Mouse (Mus musculus) brown adipose tissue, adult 24 weeks (tissue): ENCODE measurements around the gene Gpatch8. TPM values are rescaled to one million over a fixed set of nuclear protein-coding genes. Genes with fewer than 3 reads are reported as not detected.

Experiments used
- H3K27ac ChIP-seq: fragments of 200-500 bp; replicated peaks from 2 replicates; pipeline ENCODE4 v1.5.1; 2012; ENCODE audit warnings: low read depth, mild to moderate bottlenecking, low read length
- H3K4me1 ChIP-seq: fragments of 200-500 bp; 2 replicates; pipeline ENCODE4 v1.6.1; 2012; ENCODE audit warnings: low read length, mixed read lengths; ENCODE audit not compliant: control insufficient read depth, insufficient read depth, insufficient read length
- H3K4me3 ChIP-seq: fragments of 200-500 bp; 2 replicates; pipeline ENCODE4 v1.5.1; 2012; ENCODE audit warnings: low read depth, mild to moderate bottlenecking, low read length, moderate library complexity; ENCODE audit not compliant: insufficient read depth
- polyA plus RNA-seq: library from polyadenylated mRNA; stranded (reverse); fragments of >200 nt; gene quantifications from 2 replicates; pipeline ENCODE4 v1.2.4, GENCODE M21; 2012; ENCODE audit not compliant: missing spikeins, insufficient read depth, insufficient read length

Gene Gpatch8
- polyA plus RNA-seq, 1 experiment = 15.2 TPM

DNA sequence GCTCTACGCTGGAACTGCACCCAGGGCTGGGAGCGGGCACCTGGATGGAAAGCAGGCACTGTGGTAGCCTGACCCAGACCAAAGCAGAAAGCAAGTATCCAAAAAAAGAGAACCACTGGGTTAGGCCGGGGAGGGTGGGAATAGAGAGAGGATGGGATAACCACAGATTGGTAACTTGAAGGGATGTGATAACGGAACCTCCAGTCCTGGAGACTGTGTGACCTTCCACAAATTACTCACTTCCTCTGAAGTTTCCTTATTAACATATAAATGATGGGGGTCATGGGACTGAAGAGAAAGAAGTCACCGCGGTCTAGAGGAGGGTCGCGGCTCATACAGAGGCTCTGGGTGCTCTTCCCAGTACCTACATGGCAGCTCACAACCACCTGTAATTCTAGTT, 115.9 kb downstream of the Gpatch8 start:
- H3K4me3 ChIP-seq = no peak overlapping the region
- H3K4me1 ChIP-seq = peaks cover 5% of the 10 kb centered on the region

GRCm38 (mm10) chr11:102439093-102440082, 116.8 kb downstream of the Gpatch8 start:
- H3K27ac ChIP-seq = no peak overlapping the region
- no peak overlapping the region for H3K4me3 ChIP-seq
- peaks cover 4% of the 10 kb centered on the region; the same call in 1 of the 2 replicates for H3K4me1 ChIP-seq

More for the DNA sequence above, 115.9 kb downstream of the Gpatch8 start:
- H3K27ac ChIP-seq = no peak overlapping the region

GRCm38 (mm10) chr11:102438212-102439092, 117.7 kb downstream of the Gpatch8 start:
- peaks cover 4% of the 10 kb centered on the region; the same call in 1 of the 2 replicates for H3K4me1 ChIP-seq
- peak overlapping the region; percentile 53 for H3K4me3 ChIP-seq
- H3K27ac ChIP-seq = no peak overlapping the region

GRCm38 (mm10) chr11:102437120-102438061, 118.8 kb downstream of the Gpatch8 start:
- H3K4me1 ChIP-seq = peaks cover 6% of the 10 kb centered on the region; the same call in 1 of the 2 replicates
- H3K4me3 ChIP-seq = peak overlapping the region; percentile 53
- H3K27ac ChIP-seq = no peak overlapping the region

DNA sequence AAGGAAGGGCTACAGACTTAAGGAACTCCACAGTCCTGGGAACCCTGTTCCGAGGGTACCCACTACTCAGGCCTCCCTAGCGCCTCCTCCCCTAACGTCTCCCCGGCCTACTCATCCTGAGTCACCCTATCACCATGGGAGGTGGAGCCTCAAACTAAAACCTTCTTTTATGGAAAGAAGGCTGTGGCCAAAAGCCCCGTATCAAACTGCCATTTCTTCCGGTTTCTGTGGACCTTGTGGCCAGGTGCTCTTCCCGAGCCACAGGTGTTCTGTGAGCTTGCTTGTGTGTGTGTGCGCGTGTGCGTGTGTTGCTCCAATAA, 119.8 kb downstream of the Gpatch8 start:
- Histone ChIP-seq H3K4me3 (no peak overlapping the region), H3K27ac (no peak overlapping the region), H3K4me1 (peaks cover 11% of the 10 kb centered on the region; the same call in 1 of the 2 replicates)

DNA sequence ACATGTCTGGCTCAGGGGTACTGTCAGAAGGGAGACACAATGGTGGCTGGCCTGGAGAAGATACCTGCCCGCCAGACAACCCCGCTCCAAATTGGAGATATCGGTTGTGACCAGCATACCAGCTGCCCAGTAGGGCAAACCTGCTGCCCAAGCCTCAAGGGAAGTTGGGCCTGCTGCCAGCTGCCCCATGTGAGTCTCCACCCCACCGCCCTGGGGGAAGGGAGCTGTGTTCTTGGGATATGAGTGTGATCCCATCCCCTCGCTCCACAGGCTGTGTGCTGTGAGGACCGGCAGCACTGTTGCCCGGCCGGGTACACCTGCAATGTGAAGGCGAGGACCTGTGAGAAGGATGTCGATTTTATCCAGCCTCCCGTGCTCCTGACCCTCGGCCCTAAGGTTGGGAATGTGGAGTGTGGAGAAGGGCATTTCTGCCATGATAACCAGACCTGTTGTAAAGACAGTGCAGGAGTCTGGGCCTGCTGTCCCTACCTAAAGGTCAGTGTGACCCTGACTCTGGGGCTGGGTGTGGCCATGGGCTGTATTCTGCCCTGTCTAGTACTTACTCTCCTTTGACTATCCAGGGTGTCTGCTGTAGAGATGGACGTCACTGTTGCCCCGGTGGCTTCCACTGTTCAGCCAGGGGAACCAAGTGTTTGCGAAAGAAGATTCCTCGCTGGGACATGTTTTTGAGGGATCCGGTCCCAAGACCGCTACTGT, 120.3 kb downstream of the Gpatch8 start:
- Histone ChIP-seq H3K4me1 (peaks cover 14% of the 10 kb centered on the region; the same call in 1 of the 2 replicates), H3K27ac (peak overlapping the region; percentile 35), H3K4me3 (no peak overlapping the region)

DNA sequence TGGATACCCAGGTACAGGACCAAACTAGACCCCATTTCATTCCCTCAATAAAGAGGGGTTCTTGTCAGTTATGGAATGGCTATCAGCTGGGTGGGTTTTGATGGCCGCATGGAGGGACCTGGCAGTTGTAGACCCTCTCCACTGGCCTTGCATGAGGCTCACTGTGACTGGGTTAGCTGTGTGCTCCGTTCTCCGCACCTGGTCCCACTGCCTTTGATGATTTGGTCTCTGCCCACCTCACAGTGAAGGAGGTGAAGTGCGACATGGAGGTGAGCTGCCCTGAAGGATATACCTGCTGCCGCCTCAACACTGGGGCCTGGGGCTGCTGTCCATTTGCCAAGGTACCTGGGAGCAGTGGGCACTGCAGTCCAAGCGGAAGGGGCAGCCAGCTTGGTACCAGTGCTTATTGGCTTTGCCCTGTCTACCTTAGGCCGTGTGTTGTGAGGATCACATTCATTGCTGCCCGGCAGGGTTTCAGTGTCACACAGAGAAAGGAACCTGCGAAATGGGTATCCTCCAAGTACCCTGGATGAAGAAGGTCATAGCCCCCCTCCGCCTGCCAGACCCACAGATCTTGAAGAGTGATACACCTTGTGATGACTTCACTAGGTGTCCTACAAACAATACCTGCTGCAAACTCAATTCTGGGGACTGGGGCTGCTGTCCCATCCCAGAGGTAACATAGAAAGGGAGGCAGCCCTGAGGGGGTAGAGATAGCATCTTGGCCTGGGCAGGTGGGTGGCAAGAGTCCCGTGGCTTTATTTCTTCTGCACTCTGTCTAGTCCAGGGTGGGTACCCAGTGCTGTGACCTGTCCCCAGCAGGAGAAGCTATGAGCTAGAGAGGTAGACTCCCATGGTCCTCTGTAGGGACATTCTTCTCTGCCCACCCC, 121.1 kb downstream of the Gpatch8 start:
- Histone ChIP-seq H3K27ac (no peak overlapping the region), H3K4me3 (no peak overlapping the region), H3K4me1 (peaks cover 14% of the 10 kb centered on the region; the same call in 1 of the 2 replicates)

DNA sequence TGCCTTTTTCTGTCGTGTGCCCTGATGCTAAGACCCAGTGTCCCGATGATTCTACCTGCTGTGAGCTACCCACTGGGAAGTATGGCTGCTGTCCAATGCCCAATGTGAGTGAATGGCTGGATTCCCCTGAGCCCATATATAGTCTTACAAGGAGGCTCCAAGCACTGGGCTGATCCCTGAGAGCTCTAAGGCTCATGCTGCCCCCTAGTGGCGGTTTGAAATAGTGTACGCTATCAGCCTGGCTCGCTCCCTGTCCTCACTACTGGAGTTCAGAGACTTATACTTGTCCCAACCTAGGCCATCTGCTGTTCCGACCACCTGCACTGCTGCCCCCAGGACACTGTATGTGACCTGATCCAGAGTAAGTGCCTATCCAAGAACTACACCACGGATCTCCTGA, 121.8 kb downstream of the Gpatch8 start:
- H3K27ac ChIP-seq = no peak overlapping the region
- H3K4me1 ChIP-seq = peaks cover 14% of the 10 kb centered on the region; the same call in 1 of the 2 replicates
- no peak overlapping the region for H3K4me3 ChIP-seq

- H3K27ac ChIP-seq = no peak overlapping the region
- peaks cover 14% of the 10 kb centered on the region; the same call in 1 of the 2 replicates for H3K4me1 ChIP-seq
- no peak overlapping the region for H3K4me3 ChIP-seq
Measured at GRCm38 (mm10) chr11:102433866-102434265, 122.3 kb downstream of the Gpatch8 start.

GRCm38 (mm10) chr11:102432896-102433295, 123.3 kb downstream of the Gpatch8 start:
- peaks cover 14% of the 10 kb centered on the region; the same call in 1 of the 2 replicates for H3K4me1 ChIP-seq
- H3K27ac ChIP-seq = peak overlapping the region; percentile 52

GRCm38 (mm10) chr11:102432115-102432843, 123.9 kb downstream of the Gpatch8 start:
- H3K4me3 ChIP-seq = peak overlapping the region; percentile 53
- peaks cover 14% of the 10 kb centered on the region; the same call in 1 of the 2 replicates for H3K4me1 ChIP-seq
- H3K27ac ChIP-seq = peak overlapping the region; percentile 51

More at GRCm38 (mm10) chr11:102432896-102433295, 123.3 kb downstream of the Gpatch8 start:
- peak overlapping the region; percentile 53 for H3K4me3 ChIP-seq

GRCm38 (mm10) chr11:102431728-102432114, 124.5 kb downstream of the Gpatch8 start:
- H3K4me3 ChIP-seq = peak overlapping the region; percentile 53
- H3K27ac ChIP-seq = peak overlapping the region; percentile 51
- H3K4me1 ChIP-seq = peaks cover 16% of the 10 kb centered on the region; the same call in 1 of the 2 replicates
